Mouse (Mus musculus) spleen, adult 2 months (tissue): ENCODE measurements around the gene Ick.

Experiments used
- CTCF ChIP-seq: fragments of 200-500 bp; IDR thresholded peaks from 2 replicates; pipeline ENCODE4 v1.5.1; 2011; ENCODE audit warnings: mild to moderate bottlenecking, inconsistent platforms; ENCODE audit not compliant: insufficient read depth, insufficient read length, insufficient replicate concordance; ENCODE audit errors: extremely low read depth
- POLR2A ChIP-seq: fragments of 200-500 bp; IDR thresholded peaks from 2 replicates; pipeline ENCODE4 v1.6.1; 2011; ENCODE audit warnings: low read depth, low read length, inconsistent platforms

- TF ChIP-seq CTCF, result peak; percentile 4; the same call in 1 of the 2 replicates
- no peak for TF ChIP-seq POLR2A
These were observed 85.1 kb downstream of the Ick start for GRCm38 (mm10) chr9:78193902-78194597.
